Mouse (Mus musculus) monocyte, adult 5-6 weeks (primary cell): ENCODE results near the gene Iqgap2. TPM values are rescaled to one million over a fixed set of nuclear protein-coding genes. Genes with fewer than 3 reads are reported as not detected.

Experiments used
- ATAC-seq: fragments of 153-309, 156-312 bp; replicated peaks from 2 replicates; pipeline ENCODE4 v1.8.0; 2017; ENCODE audit warnings: mild to moderate bottlenecking; ENCODE audit not compliant: low TSS enrichment, insufficient number of reproducible peaks, severe bottlenecking, poor library complexity, low FRiP score
- total RNA-seq: library from RNA; stranded (forward); fragments of 200-1000, 200-491, 200-594 nt; gene quantifications from 3 replicates; pipeline ENCODE4 v1.2.3, GENCODE M21; 2017

The Iqgap2 gene
- total RNA-seq, 1 experiment from 2014 or later, result 51.2 TPM

GRCm38 (mm10) chr13:95583237-95584189 lies 308.2 kb downstream of the Iqgap2 start:
- no peak for ATAC-seq

- ATAC-seq, result no peak
Measured at GRCm38 (mm10) chr13:95581850-95582249, 309.9 kb downstream of the Iqgap2 start.

- no peak for ATAC-seq
Measured at GRCm38 (mm10) chr13:95578016-95578697, 313.6 kb downstream of the Iqgap2 start.

Other genes starting within 250 kb of the Iqgap2 start
- 2.1 to 10.0 TPM (median 3.9 TPM) in 3 replicates for gene F2rl2, start 195.1 kb downstream of the Iqgap2 start, total RNA-seq
- 0.67 to 13.7 TPM (median 1.6 TPM) in 3 replicates for gene Gm20075, start 189.5 kb upstream of the Iqgap2 start, total RNA-seq
- not detected in 3 replicates for gene Gm17190, start 190.1 kb upstream of the Iqgap2 start, total RNA-seq
- gene Sv2c, start 240.7 kb upstream of the Iqgap2 start, total RNA-seq, result 1.5 TPM in 1 of 3 replicates, not detected in the others